Mouse (Mus musculus) midbrain, postnatal 0 days (tissue): ENCODE results near the gene Olfr1369-ps1. TPM values are rescaled to one million over a fixed set of nuclear protein-coding genes. Genes with fewer than 3 reads are reported as not detected.
"Not testable (repeated sequence)": the region's sequence is repeated elsewhere in the genome, so short reads cannot be mapped to it uniquely, and the experiment has no call there.

Source experiments
- ATAC-seq: fragments of 200-750 bp; cut with Nextera tagmentation; 2 replicates; pipeline ENCODE4 v1.8.0; 2017; ENCODE audit warnings: moderate number of reproducible peaks, mild to moderate bottlenecking, moderate TSS enrichment, moderate library complexity; ENCODE audit not compliant: low FRiP score
- DNase-seq: peaks from one replicate; pipeline ENCODE4 v3.0.0-alpha.2; 2015; ENCODE audit warnings: low spot score
- H3K27ac ChIP-seq: fragments of 300-500 bp; sonication (generic); 2 replicates; pipeline ENCODE4 v1.5.1; 2014; ENCODE audit warnings: low read depth, mild to moderate bottlenecking, low read length, mixed read lengths
- H3K27me3 ChIP-seq: fragments of 300-500 bp; sonication (generic); 2 replicates; pipeline ENCODE4 v1.6.1; 2014; ENCODE audit warnings: low read length, control low read depth, mixed read lengths; ENCODE audit not compliant: insufficient read depth
- H3K36me3 ChIP-seq: fragments of 300-500 bp; sonication (generic); 2 replicates; pipeline ENCODE4 v1.6.1; 2014; ENCODE audit warnings: low read length, control low read depth, mixed read lengths; ENCODE audit not compliant: insufficient read depth
- H3K4me1 ChIP-seq: fragments of 300-500 bp; sonication (generic); 2 replicates; pipeline ENCODE4 v1.6.1; 2014; ENCODE audit warnings: mild to moderate bottlenecking, control low read depth, antibody characterized with exemption, low read length, mixed read lengths; ENCODE audit not compliant: insufficient read depth
- H3K4me2 ChIP-seq: fragments of 300-500 bp; sonication (generic); 2 replicates; pipeline ENCODE4 v1.6.1; 2014; ENCODE audit warnings: low read depth, mild to moderate bottlenecking, low read length, mixed read lengths; ENCODE audit not compliant: poor library complexity, severe bottlenecking
- H3K4me3 ChIP-seq: fragments of 300-500 bp; sonication (generic); 2 replicates; pipeline ENCODE4 v1.5.1; 2014; ENCODE audit warnings: low read depth, mild to moderate bottlenecking, low read length, moderate library complexity
- H3K9ac ChIP-seq: fragments of 300-500 bp; sonication (generic); replicated peaks from 2 replicates; pipeline ENCODE4 v1.6.1; 2014; ENCODE audit warnings: mild to moderate bottlenecking, low read length, moderate library complexity, mixed read lengths; ENCODE audit not compliant: poor library complexity, severe bottlenecking
- H3K9me3 ChIP-seq: fragments of 300-500 bp; sonication (generic); 2 replicates; pipeline ENCODE4 v1.6.1; 2016; ENCODE audit warnings: low read length, control low read depth
- CTCF ChIP-seq: IDR thresholded peaks from 2 replicates; pipeline ENCODE4 v1.5.1; 2016; ENCODE audit warnings: antibody characterized with exemption, mild to moderate bottlenecking
- WGBS: fragments of 180-500 bp; shearing (Covaris S2); extraction: QIAGEN DNeasy Blood & Tissue Kit; methylation state at CpG from one replicate; pipeline ENCODE4 v1.1.7; 2014; 5-methylcytosine and 5-hydroxymethylcytosine counted together
- polyA plus RNA-seq: library from polyadenylated mRNA; unstranded; fragments of >200 nt; fragmentation: Nextera tagmentation; extraction: Ambion mirVana; gene quantifications from 2 replicates; pipeline ENCODE4 v1.2.1, GENCODE M21; 2015
- total RNA-seq: library from RNA; depleted of rRNA; stranded (reverse); fragments of >200 nt; gene quantifications from 2 replicates; pipeline ENCODE4 v1.2.3, GENCODE M21; 2014

The Olfr1369-ps1 gene
- total and polyA plus RNA-seq, 2 experiments from 2014 or later = 0.10 TPM; not detected in 1

DNA sequence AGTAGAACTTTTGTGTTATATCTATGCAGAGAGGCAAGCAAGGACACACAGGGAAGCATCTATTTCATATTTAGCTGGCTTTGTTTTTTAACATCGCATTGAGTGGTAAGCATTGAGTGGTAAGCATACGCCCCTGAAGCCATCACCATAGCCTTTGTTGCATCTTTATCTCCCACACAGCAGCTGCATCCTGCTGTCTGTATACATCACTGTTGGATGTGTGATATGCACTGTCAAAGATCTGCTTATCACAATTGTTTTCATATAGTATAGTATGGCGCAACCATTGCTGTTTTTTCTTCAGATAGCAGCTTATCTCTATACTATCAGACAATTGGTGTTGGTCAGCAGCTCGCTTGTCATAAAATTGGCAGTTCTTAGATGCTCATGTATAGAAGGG, 2.8 kb downstream of the Olfr1369-ps1 start:
- no peak for DNase-seq
- no peaks in the 10 kb centered on the region for H3K36me3 ChIP-seq
- 82% methylated on average over 4 of the region's 4 CpGs for WGBS

DNA sequence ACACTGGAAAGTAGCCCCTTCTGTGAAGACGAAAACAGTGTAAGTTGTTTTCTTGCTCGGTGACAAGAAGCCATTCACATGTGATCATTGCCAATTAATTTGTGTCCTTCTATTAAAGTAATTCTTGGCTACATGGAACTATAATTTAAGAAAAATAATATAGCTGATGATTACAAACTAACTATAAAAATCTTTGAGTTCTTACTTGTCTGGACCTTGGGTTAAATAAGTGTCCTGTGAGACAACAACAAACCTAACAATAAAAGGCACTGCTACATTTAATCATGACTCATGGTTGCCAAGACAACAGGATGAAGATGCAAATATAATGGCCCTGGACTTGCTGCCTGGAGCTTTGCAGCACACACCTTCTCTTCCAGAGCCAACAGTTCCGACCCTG, 18.1 kb downstream of the Olfr1369-ps1 start, which contains the start of gene Olfr263:
Gene Olfr263 (plus strand): TSS at position 301 of the 400 bp plus-strand sequence.
- DNase-seq, ATAC-seq, H3K4me1 ChIP-seq, H3K36me3 ChIP-seq, H3K9me3 ChIP-seq, H3K9ac ChIP-seq, H3K4me3 ChIP-seq, H3K4me2 ChIP-seq, H3K27ac ChIP-seq, H3K27me3 ChIP-seq: not testable (repeated sequence)
- WGBS = 67% methylated on average over 3 of the region's 3 CpGs

More for the DNA sequence above, 2.8 kb downstream of the Olfr1369-ps1 start:
- no peak for ATAC-seq
- H3K9me3 ChIP-seq = no peaks in the 10 kb centered on the region
- no peak for TF ChIP-seq CTCF
- no peaks in the 10 kb centered on the region for H3K27me3 ChIP-seq
- H3K4me3 ChIP-seq = no peak overlapping the region
- no peak overlapping the region for H3K27ac ChIP-seq
- no peak overlapping the region for H3K9ac ChIP-seq
- no peaks in the 10 kb centered on the region for H3K4me1 ChIP-seq
- no peak overlapping the region for H3K4me2 ChIP-seq

DNA sequence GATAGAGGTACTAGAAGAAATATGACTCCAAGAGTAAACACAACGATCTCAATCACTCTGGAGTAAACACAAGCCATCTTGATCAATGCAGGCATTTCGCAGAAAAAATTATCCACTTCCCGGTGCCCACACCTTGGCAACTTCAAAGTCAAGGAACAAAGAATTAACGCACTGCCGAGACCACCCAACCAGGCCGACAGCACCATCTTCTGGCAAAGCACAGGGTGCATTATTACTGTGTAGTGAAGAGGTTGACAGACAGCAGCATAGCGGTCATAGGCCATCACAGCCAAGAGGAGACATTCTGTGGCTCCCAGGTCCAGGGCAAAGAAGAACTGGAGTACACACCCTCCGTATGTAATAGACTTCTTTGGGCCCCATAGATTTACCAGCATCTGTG, 31.1 kb downstream of the Olfr1369-ps1 start:
- peak; percentile 16 for DNase-seq
- WGBS = 54% methylated on average over 8 of the region's 8 CpGs

DNA sequence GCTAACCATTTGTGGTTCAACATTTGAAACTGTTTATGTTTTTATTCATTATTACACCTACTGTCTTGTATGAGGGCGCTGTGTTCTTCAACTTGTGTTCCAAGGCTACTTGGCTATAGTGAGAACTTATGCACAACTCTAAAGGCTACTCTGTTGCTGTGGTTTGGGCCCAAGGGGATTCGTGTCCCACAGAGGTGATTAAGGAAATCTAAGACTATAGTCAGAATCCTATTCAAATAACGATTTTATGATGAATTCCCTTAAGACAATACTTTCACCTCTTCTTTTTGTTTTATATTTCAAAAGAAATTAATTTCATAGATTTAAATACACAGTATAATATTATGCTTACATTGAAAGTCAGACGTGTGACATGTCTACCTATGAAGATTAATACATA, 34.5 kb downstream of the Olfr1369-ps1 start, which contains the start of gene Olfr1368:
Gene Olfr1368 (minus strand): TSS at position 101 of the 400 bp plus-strand sequence.
- no peaks in the 10 kb centered on the region for H3K36me3 ChIP-seq
- no peaks in the 10 kb centered on the region for H3K4me1 ChIP-seq
- no peaks in the 10 kb centered on the region for H3K27me3 ChIP-seq
- H3K27ac ChIP-seq = no peak within 1 kb of the TSS
- no peak within 1 kb of the TSS for H3K4me3 ChIP-seq
- no peak within 1 kb of the TSS for H3K9ac ChIP-seq
- no peaks in the 10 kb centered on the region for H3K9me3 ChIP-seq
- WGBS = 80% methylated on average over 4 of the region's 4 CpGs
- ATAC-seq (no peak), DNase-seq (no peak)
- H3K4me2 ChIP-seq = no peak within 1 kb of the TSS
- TF ChIP-seq CTCF = no peak

More for the DNA sequence above, 31.1 kb downstream of the Olfr1369-ps1 start:
- Histone ChIP-seq H3K27ac (no peak overlapping the region), H3K9me3 (no peaks in the 10 kb centered on the region), H3K9ac (no peak overlapping the region), H3K4me3 (no peak overlapping the region), H3K27me3 (no peaks in the 10 kb centered on the region), H3K36me3 (no peaks in the 10 kb centered on the region), H3K4me2 (no peak overlapping the region), H3K4me1 (no peaks in the 10 kb centered on the region)
- no peak for ATAC-seq
- peak; percentile 61 for TF ChIP-seq CTCF

DNA sequence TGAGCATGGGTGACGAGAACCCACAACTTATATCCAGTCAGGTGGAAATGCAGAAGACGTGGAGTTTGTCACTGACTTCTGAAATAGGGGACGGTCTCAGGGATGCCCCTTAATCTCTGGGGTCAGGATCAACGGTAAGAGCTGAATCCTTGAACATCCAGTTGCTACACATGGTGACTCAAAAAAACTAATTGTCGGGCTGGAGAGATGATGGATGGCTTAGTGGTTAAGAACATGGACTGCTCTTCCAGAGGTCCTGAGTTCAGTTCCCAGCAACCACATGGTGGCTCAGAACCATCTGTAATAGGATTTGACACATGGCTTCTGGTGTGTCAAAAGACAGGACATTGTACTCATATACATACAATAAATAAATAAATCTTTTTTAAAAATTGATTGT, 44.6 kb downstream of the Olfr1369-ps1 start:
- no peak for TF ChIP-seq CTCF
- WGBS = 81% methylated on average over 5 of the region's 5 CpGs
- H3K4me1 ChIP-seq = no peaks in the 10 kb centered on the region
- H3K9me3 ChIP-seq = no peaks in the 10 kb centered on the region
- H3K27ac ChIP-seq = no peak overlapping the region
- ATAC-seq (no peak), DNase-seq (no peak)
- no peaks in the 10 kb centered on the region for H3K36me3 ChIP-seq
- no peaks in the 10 kb centered on the region for H3K27me3 ChIP-seq
- H3K4me3 ChIP-seq = no peak overlapping the region
- no peak overlapping the region for H3K4me2 ChIP-seq
- no peak overlapping the region for H3K9ac ChIP-seq

DNA sequence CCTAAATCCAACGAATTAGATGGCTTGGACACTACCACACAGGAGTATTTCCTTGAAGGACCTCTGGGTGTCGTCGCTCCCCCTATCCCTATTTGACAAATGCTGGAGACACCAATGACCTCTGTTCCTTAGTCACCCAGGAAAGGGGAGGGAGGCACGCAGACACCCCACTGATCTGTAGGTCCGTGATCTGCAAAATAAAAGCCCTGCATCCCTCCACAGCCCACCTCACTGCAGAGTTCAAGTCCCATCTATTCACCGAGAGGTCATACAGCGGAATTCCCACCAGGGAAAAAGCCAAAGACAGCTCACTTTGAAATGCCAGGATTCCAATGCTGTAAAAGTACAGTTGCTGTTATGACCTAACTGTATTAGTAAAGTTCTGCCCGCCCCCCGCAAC, 46.8 kb downstream of the Olfr1369-ps1 start:
- Histone ChIP-seq H3K9ac (no peak overlapping the region), H3K36me3 (no peaks in the 10 kb centered on the region)

More for the DNA sequence above, 46.8 kb downstream of the Olfr1369-ps1 start:
- DNase-seq (no peak), ATAC-seq (no peak)
- H3K27me3 ChIP-seq = no peaks in the 10 kb centered on the region
- WGBS = 5% methylated on average over 9 of the region's 9 CpGs
- H3K4me3 ChIP-seq = peak overlapping the region; percentile 1; the same call in 1 of the 2 replicates
- H3K4me1 ChIP-seq = no peaks in the 10 kb centered on the region
- peak overlapping the region; percentile 91 for H3K4me2 ChIP-seq
- TF ChIP-seq CTCF = no peak
- H3K9me3 ChIP-seq = no peaks in the 10 kb centered on the region
- no peak overlapping the region for H3K27ac ChIP-seq
